Mouse (Mus musculus) ovary, postnatal 14 days (tissue): ENCODE measurements around the gene Ppfia2.

Source experiments
- DNase-seq: peaks from one replicate; pipeline ENCODE4 v3.0.0; 2022; ENCODE audit warnings: low spot score

Gene Ppfia2

GRCm38 (mm10) chr10:106665221-106665620, 195.1 kb downstream of the Ppfia2 start:
- DNase-seq = no peak

DNA sequence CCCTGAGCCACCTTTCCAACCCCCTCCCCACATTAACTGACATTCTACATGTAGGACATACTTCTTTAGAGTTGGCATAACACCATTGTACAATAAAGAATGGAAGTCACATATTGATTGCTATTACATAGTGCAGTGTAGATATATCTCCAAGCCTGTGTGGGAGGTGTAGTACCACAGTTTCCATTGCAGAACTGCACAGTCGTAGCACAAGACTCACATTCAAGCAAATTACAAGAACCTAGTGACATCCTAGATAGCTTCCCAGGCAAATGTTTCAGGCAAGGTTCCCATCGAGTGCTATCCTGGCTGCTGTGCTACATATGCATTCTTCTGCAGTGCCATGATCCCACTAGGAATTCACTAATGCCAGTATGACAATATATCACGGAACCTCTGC, 200.0 kb downstream of the Ppfia2 start:
- DNase-seq = no peak

- no peak for DNase-seq
Observed at GRCm38 (mm10) chr10:106681395-106681794, 211.3 kb downstream of the Ppfia2 start.

DNA sequence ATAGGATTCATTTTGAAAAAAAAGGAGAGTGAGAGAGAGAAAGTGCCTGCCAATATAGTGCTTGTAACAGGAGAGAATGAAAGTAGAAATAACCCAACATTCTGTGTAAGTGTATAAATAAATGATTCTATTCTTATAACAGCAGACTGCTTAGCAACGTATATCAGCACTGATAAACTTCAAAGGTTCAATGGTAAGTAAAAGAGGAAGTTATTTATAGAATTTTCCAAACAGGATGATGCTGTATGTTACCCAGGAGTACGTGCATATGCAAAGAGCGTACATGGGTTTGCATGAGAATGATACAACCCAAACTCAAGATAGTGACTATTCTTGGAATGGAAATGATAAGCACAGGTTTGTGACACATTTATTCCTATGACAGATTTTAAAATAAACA, 215.4 kb downstream of the Ppfia2 start:
- no peak for DNase-seq

- DNase-seq = no peak
Observed at GRCm38 (mm10) chr10:106719936-106720335, 249.8 kb downstream of the Ppfia2 start.

DNA sequence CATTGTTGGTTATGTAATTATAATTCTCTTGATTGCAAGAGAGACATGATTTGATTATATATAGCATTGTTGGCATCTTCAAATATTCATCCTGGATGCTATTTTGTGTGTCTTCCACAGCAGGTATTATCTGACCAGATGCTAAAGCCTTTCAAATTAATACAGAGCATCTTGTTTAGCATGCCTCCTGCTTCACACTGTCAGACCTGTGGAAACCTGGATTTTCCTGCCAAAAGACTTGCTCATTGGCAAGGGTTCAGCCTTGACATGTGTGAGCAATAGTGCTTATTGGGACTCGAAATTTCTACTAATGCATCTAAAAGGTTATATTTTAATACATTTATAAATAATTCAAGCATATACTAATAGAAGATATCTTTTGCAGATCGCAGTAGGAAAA, 262.1 kb downstream of the Ppfia2 start:
- DNase-seq = no peak

DNA sequence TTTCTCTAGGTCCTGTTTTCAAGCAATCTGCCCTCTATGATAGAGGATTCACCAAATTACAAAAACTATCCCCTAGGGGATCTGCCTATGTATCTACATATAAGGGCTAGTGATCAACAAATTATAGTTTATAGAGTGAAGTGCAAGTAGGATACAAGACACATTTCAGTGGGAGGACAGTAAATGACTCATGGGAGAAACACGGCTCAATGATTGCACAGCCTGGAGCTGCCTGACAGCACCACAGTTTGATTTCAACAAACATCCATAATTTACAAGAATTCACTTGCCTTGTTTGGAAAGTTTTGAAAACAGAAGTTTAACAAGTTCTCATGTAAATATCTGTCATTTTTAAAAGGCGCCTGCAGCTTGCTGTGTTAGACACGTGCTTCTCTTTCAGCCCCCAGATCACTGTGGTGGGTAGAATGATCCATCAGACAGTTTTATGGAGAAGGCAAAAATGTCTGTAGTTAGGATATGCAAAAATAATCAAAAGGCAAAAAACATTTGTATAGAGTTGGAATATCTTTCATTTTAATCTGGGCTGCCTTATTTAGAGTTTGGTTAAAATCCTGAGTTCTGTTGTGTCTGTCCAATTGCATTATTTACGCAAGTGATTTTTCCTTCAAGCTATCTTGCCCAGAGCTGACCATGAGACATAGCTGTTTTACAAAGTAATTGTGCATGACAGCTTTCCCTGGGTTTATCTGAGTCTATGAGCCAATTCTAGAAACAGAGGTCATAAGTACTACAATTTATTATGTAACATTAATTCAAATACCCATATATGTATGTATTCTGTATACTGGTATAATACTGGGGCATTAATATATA, 266.3 kb downstream of the Ppfia2 start:
- no peak for DNase-seq

DNA sequence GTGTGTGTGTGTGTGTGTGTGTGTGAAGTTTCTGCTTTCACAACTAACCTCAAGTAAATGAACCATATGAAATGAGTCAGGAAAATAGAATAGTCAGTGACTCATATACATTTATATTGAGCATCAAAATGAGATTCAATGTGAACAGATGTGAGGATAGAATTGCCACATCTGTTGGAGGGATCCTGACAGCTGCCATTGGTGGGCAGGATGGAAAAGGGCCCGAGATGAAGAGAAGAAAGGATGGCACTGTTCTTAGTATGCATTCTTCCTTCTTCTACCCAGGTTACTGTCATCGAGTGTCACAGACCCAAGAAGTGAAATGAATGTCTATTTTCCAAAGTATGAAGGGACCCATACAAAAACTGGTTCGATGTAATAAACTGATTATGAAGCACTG, 268.1 kb downstream of the Ppfia2 start:
- DNase-seq = no peak

DNA sequence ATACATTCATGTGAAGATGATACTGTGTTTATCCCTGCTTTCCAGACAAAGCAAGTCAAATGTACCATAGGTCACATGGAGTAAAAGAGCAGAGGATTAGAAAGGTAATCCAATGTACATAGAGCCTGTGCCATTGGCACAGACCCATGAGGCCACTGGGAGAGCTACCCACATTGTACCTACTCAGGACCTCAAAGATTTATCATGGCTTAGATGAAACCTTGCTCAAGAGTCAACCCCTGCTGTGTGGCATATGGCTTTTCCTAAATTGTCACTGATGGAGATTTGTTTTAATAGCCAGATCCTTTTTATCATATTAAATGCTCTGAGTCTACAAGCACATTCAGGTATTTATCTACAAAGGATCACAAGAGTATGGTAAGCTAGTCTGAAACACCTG, 274.8 kb downstream of the Ppfia2 start:
- DNase-seq = no peak

DNA sequence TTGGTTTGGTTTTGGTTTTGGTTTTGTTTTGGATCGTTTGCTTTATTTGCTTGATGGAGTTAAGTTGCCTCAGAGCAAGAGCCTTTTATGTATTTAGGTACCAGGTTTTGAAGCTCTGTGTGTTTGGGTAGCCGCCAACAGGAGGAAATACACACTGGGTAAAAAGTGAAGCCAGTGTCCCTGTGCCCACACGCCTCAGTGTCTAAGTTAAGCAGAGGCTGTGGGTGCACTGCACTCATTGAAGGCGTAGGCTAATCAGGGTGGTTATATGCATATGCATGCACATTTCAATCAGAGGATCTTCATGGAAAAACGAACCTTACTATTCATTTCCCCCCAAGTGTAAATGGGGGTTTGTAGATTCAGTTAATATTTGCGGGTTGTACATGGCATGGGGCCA, 290.9 kb downstream of the Ppfia2 start:
- DNase-seq = no peak

- DNase-seq = no peak
Observed at GRCm38 (mm10) chr10:106763785-106764184, 293.6 kb downstream of the Ppfia2 start.

DNA sequence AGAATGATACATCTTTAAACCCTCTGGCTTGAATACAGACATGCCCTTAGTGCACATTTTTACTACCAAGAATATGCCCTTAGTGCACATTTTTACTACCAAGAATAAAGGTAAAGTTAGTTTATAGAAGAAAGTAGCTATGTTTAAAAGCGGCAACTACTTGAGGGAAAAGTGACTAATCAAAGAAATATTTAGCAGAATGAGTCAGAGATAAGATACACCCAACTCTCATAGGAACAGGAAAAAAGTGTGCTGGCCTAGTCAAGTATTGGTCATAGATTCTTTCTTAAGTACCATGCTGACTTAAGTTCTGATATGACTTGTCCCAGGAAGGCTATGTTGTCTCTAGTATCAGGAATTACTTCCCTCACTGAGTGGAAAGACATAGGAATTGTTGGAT, 305.4 kb downstream of the Ppfia2 start:
- no peak for DNase-seq

DNA sequence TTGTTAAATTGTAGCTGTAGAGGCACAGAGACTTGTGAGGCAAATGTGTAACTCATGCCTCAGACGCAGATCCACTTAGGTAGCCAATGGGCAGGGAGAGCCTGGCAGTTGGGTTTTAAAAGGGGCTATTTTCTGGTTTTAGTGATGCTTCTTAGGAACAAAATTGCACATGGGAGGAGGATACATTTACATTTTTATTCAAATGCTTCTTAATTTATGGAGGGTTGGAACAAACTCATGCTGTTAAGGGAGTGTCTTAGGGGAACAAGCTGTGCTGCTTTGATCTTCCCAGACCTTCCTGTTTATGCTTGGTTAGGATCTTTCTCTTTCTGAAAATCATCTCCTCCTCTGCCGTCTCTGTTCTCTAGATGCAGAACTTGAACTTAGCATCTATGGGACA, 345.3 kb downstream of the Ppfia2 start:
- no peak for DNase-seq

GRCm38 (mm10) chr10:106818381-106818780, 348.2 kb downstream of the Ppfia2 start:
- DNase-seq = no peak

DNA sequence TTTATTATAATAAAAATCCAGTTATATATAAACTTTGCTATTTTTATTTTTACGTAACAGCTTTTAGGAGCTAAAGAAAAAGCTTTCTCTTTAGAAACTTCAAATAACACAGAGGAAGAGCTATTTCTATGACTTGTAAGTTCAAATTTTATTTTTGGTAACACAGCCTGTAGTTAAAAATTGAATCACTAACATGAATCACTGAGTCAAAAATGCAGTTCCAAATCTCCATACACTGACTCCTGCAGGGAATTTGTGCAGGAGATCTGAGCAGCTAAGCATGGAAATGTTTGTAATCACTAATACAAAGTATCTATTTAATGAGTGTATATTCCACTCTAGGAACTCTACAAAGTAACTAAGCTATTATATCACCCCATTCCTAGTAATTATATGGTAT, 354.1 kb downstream of the Ppfia2 start:
- no peak for DNase-seq

DNA sequence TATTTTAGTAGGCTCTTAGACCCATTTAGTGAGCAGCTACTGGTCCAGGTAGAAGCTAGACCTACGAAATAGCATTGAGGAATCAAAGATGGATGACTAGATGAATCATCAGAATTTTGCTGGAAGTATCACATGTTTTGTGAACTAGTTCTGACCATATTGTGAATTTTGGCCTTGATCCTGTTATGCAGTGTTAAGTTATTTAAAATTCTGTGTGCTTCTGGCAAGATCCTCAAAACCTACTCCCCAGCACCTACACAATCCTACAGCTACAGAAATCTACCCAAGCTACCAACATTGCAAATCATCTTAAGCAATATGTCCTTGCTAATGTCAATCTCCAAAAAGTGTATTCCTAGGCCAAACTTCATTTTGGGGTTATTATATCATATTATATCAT, 368.3 kb downstream of the Ppfia2 start:
- no peak for DNase-seq

DNA sequence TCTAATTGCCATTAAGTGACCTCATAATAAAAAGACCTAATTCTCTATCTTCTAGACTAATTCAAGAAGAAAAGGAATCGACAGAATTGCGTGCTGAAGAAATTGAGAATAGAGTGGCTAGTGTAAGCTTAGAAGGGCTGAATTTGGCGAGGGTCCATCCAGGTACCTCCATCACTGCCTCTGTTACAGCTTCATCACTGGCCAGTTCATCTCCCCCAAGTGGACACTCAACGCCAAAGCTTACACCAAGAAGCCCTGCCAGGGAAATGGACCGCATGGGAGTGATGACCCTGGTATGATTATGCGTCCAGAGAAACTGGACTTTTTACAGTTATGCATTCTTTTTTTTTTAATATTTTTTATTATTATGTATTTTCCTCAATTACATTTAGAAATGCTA, 388.0 kb downstream of the Ppfia2 start:
- no peak for DNase-seq

DNA sequence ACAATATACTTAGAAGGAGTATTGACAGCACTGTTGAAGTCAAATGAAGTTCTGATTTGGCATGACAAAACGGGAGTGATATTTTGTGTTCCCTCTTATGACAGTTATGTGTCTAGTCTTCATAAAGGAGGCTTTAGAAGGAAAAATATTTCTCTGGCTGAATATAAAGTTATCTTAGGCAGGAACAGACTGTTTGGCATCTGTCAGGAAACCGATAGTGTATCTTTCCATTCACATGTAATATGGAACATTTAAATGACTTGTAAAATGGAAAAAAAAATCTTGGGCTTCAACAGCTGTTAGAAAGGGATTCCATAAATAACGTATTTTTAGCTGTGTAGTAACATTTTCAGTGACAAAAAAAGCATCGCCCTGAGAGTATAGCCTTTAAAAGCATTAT, 400.1 kb downstream of the Ppfia2 start:
- DNase-seq = no peak

DNA sequence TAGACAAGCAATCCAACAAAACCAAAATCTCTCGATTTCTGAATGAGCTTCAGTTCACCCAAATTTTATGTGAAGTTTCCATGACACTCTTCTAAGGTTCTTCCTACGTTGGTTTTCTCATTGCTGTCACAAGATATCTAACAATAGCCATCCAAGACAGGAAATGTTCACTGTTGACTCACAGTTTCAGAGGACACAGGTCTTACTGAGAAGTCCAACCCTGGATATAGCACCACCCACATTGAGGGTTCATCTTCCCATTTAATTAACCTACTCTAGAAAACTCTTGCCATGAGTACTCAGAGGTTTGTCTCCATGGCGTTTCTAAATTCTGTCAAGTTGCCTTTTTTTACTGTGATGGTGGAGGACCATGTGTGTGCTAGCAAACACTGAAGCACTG, 401.7 kb downstream of the Ppfia2 start:
- no peak for DNase-seq

DNA sequence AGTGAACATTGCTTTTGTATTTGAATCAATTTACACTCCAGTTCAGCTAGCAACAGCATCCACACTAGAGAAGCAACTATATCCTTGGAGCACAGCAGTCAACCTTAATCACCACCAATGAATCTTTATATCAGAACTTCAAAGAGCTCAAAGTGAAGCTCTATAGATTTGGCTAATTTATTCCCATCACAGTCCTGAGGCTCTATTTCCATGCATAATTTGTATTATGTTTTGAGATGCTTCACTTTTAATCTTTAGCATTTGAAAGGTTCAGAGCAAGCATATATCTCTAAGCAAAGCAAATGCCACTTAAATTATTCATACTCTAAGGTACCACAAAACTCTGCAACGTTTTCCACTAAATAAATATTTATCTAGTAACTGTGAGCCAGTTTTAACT, 402.6 kb downstream of the Ppfia2 start:
- no peak for DNase-seq

DNA sequence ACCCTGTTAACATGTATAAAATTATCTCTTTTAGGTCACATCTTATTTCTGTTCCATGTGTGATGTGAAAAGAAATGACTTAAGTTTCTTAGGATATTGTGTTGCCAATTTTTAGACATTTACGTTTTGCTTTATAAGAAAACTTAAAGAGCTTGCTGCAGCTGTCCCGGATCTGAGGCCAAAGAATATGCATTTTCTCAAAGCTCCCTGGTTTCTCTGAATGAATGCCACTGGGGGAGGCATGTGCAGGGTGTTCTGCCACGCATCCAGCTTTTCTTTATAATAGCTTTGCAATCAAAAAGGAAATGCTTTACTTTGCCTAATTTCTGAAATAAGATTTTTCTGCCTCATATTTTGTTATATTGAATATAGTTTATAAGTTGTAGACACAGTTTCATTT, 411.2 kb downstream of the Ppfia2 start:
- no peak for DNase-seq

DNA sequence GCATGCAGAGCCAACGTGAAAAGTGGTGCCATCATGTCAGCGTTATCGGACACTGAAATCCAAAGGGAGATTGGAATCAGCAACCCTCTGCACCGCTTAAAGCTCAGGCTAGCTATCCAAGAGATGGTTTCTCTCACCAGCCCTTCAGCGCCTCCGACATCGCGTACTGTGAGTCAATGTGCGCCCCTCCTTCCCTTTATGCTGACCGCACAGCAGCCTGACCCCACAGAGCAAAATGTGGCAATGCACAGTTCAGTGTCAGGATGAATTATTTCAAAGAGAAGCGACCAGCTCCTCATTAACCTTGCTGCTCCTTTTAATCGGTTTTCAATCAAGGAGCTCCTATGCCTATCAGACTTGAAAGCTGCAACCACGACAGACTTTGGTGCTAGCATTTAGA, 426.2 kb downstream of the Ppfia2 start:
- no peak for DNase-seq

GRCm38 (mm10) chr10:106910108-106910507, 440.0 kb downstream of the Ppfia2 start:
- no peak for DNase-seq

GRCm38 (mm10) chr10:106913032-106913431, 442.9 kb downstream of the Ppfia2 start:
- no peak for DNase-seq
